Mouse (Mus musculus) cerebellum, adult 9-11 months (tissue): ENCODE data around the gene Olfr1143.

Source experiments
- DNase-seq: peaks from one replicate; pipeline ENCODE4 v3.0.0; 2022

The Olfr1143 gene

DNA sequence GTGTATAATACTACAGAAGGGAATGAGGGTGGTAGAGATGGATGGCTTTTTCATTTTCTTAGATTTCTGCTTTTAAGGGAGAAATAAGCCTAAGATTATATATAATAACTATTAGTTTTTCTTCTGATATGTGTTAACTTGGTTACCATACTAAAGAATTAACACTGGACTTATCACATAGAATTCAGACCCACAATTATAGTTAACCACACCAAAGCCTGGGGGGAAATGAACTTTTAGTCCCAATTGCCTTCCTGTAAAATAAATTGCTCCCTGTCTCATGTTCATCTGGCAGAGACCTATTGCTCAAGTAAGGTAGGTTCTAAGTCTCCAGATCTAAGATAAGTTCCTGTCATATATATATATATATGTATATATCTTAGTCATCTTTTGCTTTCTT is at the start of gene Olfr1143:
Gene Olfr1143 (plus strand): TSS at position 301 of the 400 bp plus-strand sequence.
- DNase-seq = no peak

DNA sequence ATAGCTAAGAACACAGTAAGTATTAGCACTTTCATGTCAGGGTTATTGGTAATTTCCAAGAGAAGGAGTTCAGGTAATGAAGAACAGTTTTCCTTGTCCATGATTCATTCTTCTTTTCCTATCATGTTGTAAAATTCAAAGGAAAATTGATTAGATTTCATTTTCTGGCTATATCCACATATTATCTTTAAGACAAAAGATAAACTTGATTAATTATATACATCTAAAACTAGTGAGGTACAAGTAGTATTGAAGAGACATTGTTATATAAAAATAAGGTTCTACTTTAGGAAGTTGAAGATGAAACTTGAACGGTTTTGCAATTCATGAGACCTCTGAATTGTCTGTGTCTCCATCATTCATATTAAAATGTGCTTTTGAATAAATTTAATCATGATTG is 46.5 kb upstream of the Olfr1143 start, which contains the start of gene Olfr1141:
Gene Olfr1141 (minus strand): TSS at position 101 of the 400 bp plus-strand sequence.
- DNase-seq = no peak

GRCm38 (mm10) chr2:87776143-87776542 is 24.2 kb upstream of the Olfr1143 start:
- DNase-seq = no peak

- no peak for DNase-seq
Measured at GRCm38 (mm10) chr2:87779183-87779582, 21.2 kb upstream of the Olfr1143 start, which contains the start of gene Olfr152. TSS of gene Olfr152 (plus strand) at chr2:87779483.

DNA sequence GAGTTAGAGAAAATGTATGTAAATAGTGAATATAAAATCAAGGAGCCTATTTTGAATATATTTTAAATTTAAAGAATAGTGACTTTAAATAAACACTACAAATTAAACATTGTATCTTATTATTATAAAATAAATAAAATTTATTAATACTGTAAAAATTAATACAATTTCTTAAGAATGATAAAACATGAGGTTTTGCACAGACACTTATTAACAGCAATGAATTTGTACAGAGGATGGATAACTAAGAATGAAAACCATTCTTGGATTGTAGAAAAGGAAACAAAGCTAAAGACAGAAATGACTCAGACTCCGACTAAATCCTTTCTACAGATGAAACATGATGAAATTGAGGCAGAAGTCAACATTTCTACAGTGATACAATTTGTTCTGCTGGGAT is 9.1 kb downstream of the Olfr1143 start, which contains the start of gene Olfr1145:
Gene Olfr1145 (plus strand): TSS at position 301 of the 400 bp plus-strand sequence.
- no peak for DNase-seq

GRCm38 (mm10) chr2:87830233-87830632 is 29.8 kb downstream of the Olfr1143 start, which contains the start of gene Olfr1148:
TSS of gene Olfr1148 (plus strand) at chr2:87830533.
- no peak for DNase-seq

DNA sequence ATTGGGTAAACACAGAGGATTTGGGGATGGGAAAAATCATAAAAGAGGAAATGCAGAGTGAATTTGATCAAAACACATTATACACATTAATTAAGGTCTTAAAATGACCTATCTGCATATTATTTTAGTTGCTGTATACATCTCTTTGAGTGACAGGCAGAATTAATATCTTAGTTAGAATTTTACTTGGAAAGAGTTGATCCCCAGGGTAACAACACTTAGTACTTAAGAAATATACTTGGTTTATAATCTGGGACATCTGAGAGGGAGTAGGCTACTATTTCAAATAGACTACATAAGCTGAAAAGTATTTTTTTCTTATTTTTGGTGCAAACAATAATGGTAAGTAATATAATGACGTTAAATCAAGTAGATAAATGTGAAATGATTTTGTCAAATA is 43.3 kb downstream of the Olfr1143 start, which contains the start of gene Olfr1150-ps1:
Gene Olfr1150-ps1 (plus strand): TSS at position 301 of the 400 bp plus-strand sequence.
- DNase-seq = no peak
